Mouse (Mus musculus): ENCODE data around the gene Psmd9.

DNA sequence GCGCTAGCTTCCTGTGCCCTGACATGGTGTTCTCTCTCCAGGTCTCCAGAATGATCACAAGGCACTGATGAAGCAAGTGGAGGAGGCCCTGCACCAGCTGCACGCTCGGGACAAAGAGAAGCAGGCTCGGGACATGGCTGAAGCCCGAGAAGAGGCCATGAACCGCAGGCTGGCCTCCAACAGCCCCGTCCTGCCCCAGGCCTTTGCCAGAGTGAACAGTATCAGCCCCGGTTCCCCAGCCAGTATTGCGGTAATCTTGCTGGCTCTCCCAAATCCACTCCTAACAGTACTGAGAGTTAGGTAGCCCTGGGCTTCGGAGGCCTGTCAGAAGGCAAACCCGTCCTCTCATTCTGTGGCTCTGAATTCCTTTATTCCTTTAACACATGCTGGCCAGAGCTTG is 70.3 kb downstream of the Psmd9 start:
- TF ChIP-seq CTCF (IDR thresholded peaks at IDR 0.05; ENCODE audit: low read depth) = no peak
- no peak for TF ChIP-seq EP300 (optimal IDR thresholded peaks at IDR 0.05)
